Comparison of ENCODE assay signal across 8 mouse cellular contexts in genomic region chr5:110101716-110102347, GRCm38 (mm10). TPM values are rescaled to one million over a fixed set of nuclear protein-coding genes. Genes with fewer than 3 reads are reported as not detected.
DNase-seq lines count a peak whose midpoint lies in the region; ATAC-seq and TF ChIP-seq lines count a peak whose summit lies in the region.

No protein-coding gene starts in this region.

- no peak for TF ChIP-seq POLR2A in lung, adult 2 months (IDR thresholded peaks at IDR 0.05; ENCODE audit: borderline replicate concordance, extremely low read depth, low read depth, low read length)

- DNase-seq in lung, adult 2 months, result no peak
- DNase-seq in lung, postnatal 14 days, result no peak
- peak; percentile 85 for DNase-seq in cerebellum, adult 9-11 months
- peak; percentile 64 to 76 for DNase-seq in frontal cortex, postnatal 14 days (ENCODE audit: low spot score in 2 of 2)
- peak; percentile 48 for DNase-seq in liver
- DNase-seq in neural tube, embryonic 11.5 days (ENCODE audit: low spot score), result peak; percentile 43
- peak; percentile 34 for DNase-seq in thymus, postnatal 0 days (ENCODE audit: low spot score)

- peaks cover 17% of the 10 kb centered on the region for H3K4me1 ChIP-seq in lung, adult 2 months (ENCODE audit: control insufficient read depth, insufficient read depth, low read length)
- peaks cover 36% of the 10 kb centered on the region for H3K4me1 ChIP-seq in kidney, embryonic 15.5 days
- peaks cover 12% of the 10 kb centered on the region; the same call in 1 of the 2 replicates for H3K4me1 ChIP-seq in neural tube, embryonic 11.5 days (ENCODE audit: control insufficient read depth, insufficient read depth, low read length)

- H3K9me3 ChIP-seq in kidney, embryonic 15.5 days (replicated peaks), result no peaks in the 10 kb centered on the region
- H3K9me3 ChIP-seq in neural tube, embryonic 11.5 days (ENCODE audit: control insufficient read depth, low read length), result no peaks in the 10 kb centered on the region

- H3K36me3 ChIP-seq in kidney, embryonic 15.5 days, result peaks cover 44% of the 10 kb centered on the region
- H3K36me3 ChIP-seq in neural tube, embryonic 11.5 days (ENCODE audit: control insufficient read depth, insufficient read depth, low read length), result peaks cover 22% of the 10 kb centered on the region

- peak overlapping the region; percentile 33 for H3K4me3 ChIP-seq in lung, adult 2 months (replicated peaks; ENCODE audit: extremely low read depth, low read depth, low read length)
- peak overlapping the region; percentile 42 for H3K4me3 ChIP-seq in kidney, embryonic 15.5 days (replicated peaks)
- peak overlapping the region; percentile 15 for H3K4me3 ChIP-seq in neural tube, embryonic 11.5 days (ENCODE audit: low read depth, low read length)

- peak overlapping the region; percentile 87 for H3K4me2 ChIP-seq in kidney, embryonic 15.5 days
- peak overlapping the region; percentile 44 for H3K4me2 ChIP-seq in neural tube, embryonic 11.5 days (ENCODE audit: low read depth)

- peak overlapping the region; percentile 21; the same call in 1 of the 2 replicates for H3K9ac ChIP-seq in kidney, embryonic 15.5 days
- H3K9ac ChIP-seq in neural tube, embryonic 11.5 days (ENCODE audit: low read length), result no peak overlapping the region; the same call in 1 of the 2 replicates

- H3K27ac ChIP-seq in kidney, embryonic 15.5 days, result no peak overlapping the region
- H3K27ac ChIP-seq in neural tube, embryonic 11.5 days (ENCODE audit: low read depth, low read length), result no peak overlapping the region

- peak; percentile 27 for ATAC-seq in kidney, embryonic 15.5 days (replicated peaks; ENCODE audit: low FRiP score)
- peak; percentile 43 for ATAC-seq in neural tube, embryonic 11.5 days (ENCODE audit: insufficient read depth, low FRiP score, low TSS enrichment)

- WGBS in lung, adult 2 months, result 15% methylated on average over 34 of the region's 34 CpGs
- 11% methylated on average over 34 of the region's 34 CpGs for WGBS in kidney, embryonic 15.5 days
- whole genome bisulfite sequencing in neural tube, embryonic 11.5 days, result 21% methylated on average over 33 of the region's 34 CpGs

- TF ChIP-seq CTCF in lung, adult 2 months (IDR thresholded peaks at IDR 0.05; ENCODE audit: insufficient read depth, low read length), result no peak

- peaks cover 4% of the 10 kb centered on the region; the same call in 1 of the 2 replicates for H3K27me3 ChIP-seq in kidney, embryonic 15.5 days
- no peaks in the 10 kb centered on the region for H3K27me3 ChIP-seq in neural tube, embryonic 11.5 days (ENCODE audit: control insufficient read depth, insufficient read depth, low read length)

RNA-seq across cellular contexts. Expression of gene Plcxd1, which starts 2.1 kb away (rescaled TPM):
- 4.1 and 8.1 TPM in 2 replicates for polyA plus RNA-seq in lung, adult 2 months (2012; rRNA removed)
- 1.4 and 1.6 TPM in 2 replicates for polyA plus RNA-seq in kidney, embryonic 15.5 days (2015; fragmentation: Nextera tagmentation; extraction: Ambion mirVana)
- polyA plus RNA-seq in neural tube, embryonic 11.5 days (2014; fragmentation: Nextera tagmentation; extraction: Ambion mirVana), result 0.32 and 0.73 TPM in 2 replicates
- polyA plus RNA-seq in thymus, postnatal 0 days (2015; fragmentation: Nextera tagmentation; extraction: Ambion mirVana), result 3.3 and 3.5 TPM in 2 replicates

RNA-seq across cellular contexts. Expression of gene Gtpbp6, which starts 6.2 kb away (rescaled TPM):
- 114 and 137 TPM in 2 replicates for polyA plus RNA-seq in lung, adult 2 months (2012; rRNA removed)
- 32.3 and 34.9 TPM in 2 replicates for polyA plus RNA-seq in kidney, embryonic 15.5 days (2015; fragmentation: Nextera tagmentation; extraction: Ambion mirVana)
- polyA plus RNA-seq in neural tube, embryonic 11.5 days (2014; fragmentation: Nextera tagmentation; extraction: Ambion mirVana), result 31.7 and 32.7 TPM in 2 replicates
- 32.0 and 36.8 TPM in 2 replicates for polyA plus RNA-seq in thymus, postnatal 0 days (2015; fragmentation: Nextera tagmentation; extraction: Ambion mirVana)

RNA-seq across cellular contexts. Expression of gene Gm35315, which starts 7.6 kb away (rescaled TPM):
- polyA plus RNA-seq in lung, adult 2 months (2012; rRNA removed), result 0.05 and 0.08 TPM in 2 replicates
- polyA plus RNA-seq in kidney, embryonic 15.5 days (2015; fragmentation: Nextera tagmentation; extraction: Ambion mirVana), result 1.5 and 2.2 TPM in 2 replicates
- 0.62 and 0.82 TPM in 2 replicates for polyA plus RNA-seq in neural tube, embryonic 11.5 days (2014; fragmentation: Nextera tagmentation; extraction: Ambion mirVana)
- polyA plus RNA-seq in thymus, postnatal 0 days (2015; fragmentation: Nextera tagmentation; extraction: Ambion mirVana), result 2.3 and 2.8 TPM in 2 replicates

RNA-seq across cellular contexts. Expression of gene Zfp605, which starts 8.1 kb away (rescaled TPM):
- 0.48 and 0.56 TPM in 2 replicates for polyA plus RNA-seq in lung, adult 2 months (2012; rRNA removed)
- polyA plus RNA-seq in kidney, embryonic 15.5 days (2015; fragmentation: Nextera tagmentation; extraction: Ambion mirVana), result 3.8 and 5.7 TPM in 2 replicates
- 5.0 and 6.8 TPM in 2 replicates for polyA plus RNA-seq in neural tube, embryonic 11.5 days (2014; fragmentation: Nextera tagmentation; extraction: Ambion mirVana)
- polyA plus RNA-seq in thymus, postnatal 0 days (2015; fragmentation: Nextera tagmentation; extraction: Ambion mirVana), result 4.9 and 5.8 TPM in 2 replicates

RNA-seq across cellular contexts. Expression of gene Gm17655, which starts 29.5 kb away (rescaled TPM):
- 0.06 and 0.11 TPM in 2 replicates for polyA plus RNA-seq in lung, adult 2 months (2012; rRNA removed)
- polyA plus RNA-seq in kidney, embryonic 15.5 days (2015; fragmentation: Nextera tagmentation; extraction: Ambion mirVana), result 6.7 and 7.6 TPM in 2 replicates
- polyA plus RNA-seq in neural tube, embryonic 11.5 days (2014; fragmentation: Nextera tagmentation; extraction: Ambion mirVana), result 8.2 and 9.5 TPM in 2 replicates
- polyA plus RNA-seq in thymus, postnatal 0 days (2015; fragmentation: Nextera tagmentation; extraction: Ambion mirVana), result 4.6 and 5.2 TPM in 2 replicates

Comparison
In these comparisons a context has a peak if more than half of its experiments do, and no peak if none do; other contexts are left out.
1. DNase-seq: peak in cerebellum, adult 9-11 months (single experiment), frontal cortex, postnatal 14 days (2 of 2), liver (single experiment), neural tube, embryonic 11.5 days (single experiment) and thymus, postnatal 0 days (single experiment); none in lung, adult 2 months (single experiment) and lung, postnatal 14 days (single experiment).
2. Peak in every context shown above with its lines, with median percentiles within 50 percentile points of each other: H3K4me3 ChIP-seq.